Mouse (Mus musculus): ENCODE data around the gene Lama2. TPM values are rescaled to one million over a fixed set of nuclear protein-coding genes. Genes with fewer than 3 reads are reported as not detected.
"Not testable (repeated sequence)": the region's sequence is repeated elsewhere in the genome, so short reads cannot be mapped to it uniquely, and the experiment has no call there.

The Lama2 gene
- polyA plus RNA-seq, 1 experiment: not detected

DNA sequence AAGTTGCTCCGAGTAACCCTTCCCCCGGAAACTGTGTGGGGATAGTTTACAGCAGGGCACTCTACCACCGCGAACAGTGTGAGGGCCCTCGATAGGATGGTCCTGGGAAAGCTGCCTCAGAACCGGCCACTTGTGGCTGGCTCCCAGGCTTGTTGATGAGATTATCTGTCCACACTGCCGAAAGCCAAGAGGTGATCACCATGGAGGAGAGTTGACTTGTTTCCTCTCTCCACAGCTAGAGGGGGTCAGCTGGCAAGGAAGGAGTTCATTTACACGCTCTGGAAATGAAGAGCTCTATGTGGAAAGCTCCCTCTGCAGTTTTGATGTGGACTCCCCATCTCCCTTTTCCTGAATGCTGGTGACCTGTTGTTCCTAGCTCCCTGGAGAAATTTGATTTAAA lies 669.9 kb downstream of the Lama2 start:
- Histone ChIP-seq H3K9me3 (replicated peaks; ENCODE audit: control insufficient read depth, insufficient read depth, low read length, poor library complexity, severe bottlenecking) (no peaks in the 10 kb centered on the region), H3K27me3 (ENCODE audit: control insufficient read depth, insufficient read depth, low read length, poor library complexity, severe bottlenecking) (no peaks in the 10 kb centered on the region), H3K27ac (ENCODE audit: insufficient read depth, low read length) (no peak overlapping the region), H3K4me3 (ENCODE audit: low read depth, low read length) (no peak overlapping the region), H3K9ac (ENCODE audit: low read depth, poor library complexity, severe bottlenecking) (no peak overlapping the region), H3K4me1 (ENCODE audit: control insufficient read depth, insufficient read depth, low read length) (no peaks in the 10 kb centered on the region), H3K36me3 (ENCODE audit: control insufficient read depth, insufficient read depth, low read length, poor library complexity, severe bottlenecking) (no peaks in the 10 kb centered on the region)
- TF ChIP-seq EP300 (IDR thresholded peaks at IDR 0.05; ENCODE audit: insufficient read depth, low read depth, low read length) (no peak), CTCF (IDR thresholded peaks at IDR 0.05; ENCODE audit: low read depth, low read length) (no peak), POLR2A (IDR thresholded peaks at IDR 0.05; ENCODE audit: insufficient read depth, low read length) (no peak)

DNA sequence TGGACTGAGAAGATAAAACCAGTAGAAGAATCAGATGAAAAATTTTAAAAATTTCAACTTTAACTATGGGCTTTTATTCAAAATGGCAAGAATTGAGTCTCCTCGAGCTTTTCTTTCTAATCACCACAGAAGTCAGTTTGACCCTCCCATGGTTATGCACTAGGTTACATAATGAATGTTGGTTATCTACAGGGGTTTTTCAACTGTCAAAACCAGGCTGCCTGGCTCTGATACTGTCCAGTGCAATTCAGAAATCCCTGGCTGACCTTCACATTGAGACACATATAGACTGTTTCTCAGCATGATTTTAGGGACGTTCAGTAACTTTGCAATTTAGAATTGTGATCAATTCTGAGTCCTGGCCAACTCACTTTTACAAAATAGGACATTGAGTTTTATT lies 671.2 kb downstream of the Lama2 start:
- TF ChIP-seq CTCF (IDR thresholded peaks at IDR 0.05; ENCODE audit: low read depth, low read length) (no peak), POLR2A (IDR thresholded peaks at IDR 0.05; ENCODE audit: insufficient read depth, low read length) (no peak), EP300 (IDR thresholded peaks at IDR 0.05; ENCODE audit: insufficient read depth, low read depth, low read length) (no peak)
- H3K4me3 ChIP-seq (ENCODE audit: low read depth, low read length): no peak overlapping the region
- H3K4me1 ChIP-seq (ENCODE audit: control insufficient read depth, insufficient read depth, low read length): no peaks in the 10 kb centered on the region
- no peaks in the 10 kb centered on the region for H3K9me3 ChIP-seq (replicated peaks; ENCODE audit: control insufficient read depth, insufficient read depth, low read length, poor library complexity, severe bottlenecking)
- H3K27ac ChIP-seq (ENCODE audit: insufficient read depth, low read length): no peak overlapping the region
- H3K9ac ChIP-seq (ENCODE audit: low read depth, poor library complexity, severe bottlenecking): no peak overlapping the region
- H3K36me3 ChIP-seq (ENCODE audit: control insufficient read depth, insufficient read depth, low read length, poor library complexity, severe bottlenecking): no peaks in the 10 kb centered on the region
- H3K27me3 ChIP-seq (ENCODE audit: control insufficient read depth, insufficient read depth, low read length, poor library complexity, severe bottlenecking): no peaks in the 10 kb centered on the region

DNA sequence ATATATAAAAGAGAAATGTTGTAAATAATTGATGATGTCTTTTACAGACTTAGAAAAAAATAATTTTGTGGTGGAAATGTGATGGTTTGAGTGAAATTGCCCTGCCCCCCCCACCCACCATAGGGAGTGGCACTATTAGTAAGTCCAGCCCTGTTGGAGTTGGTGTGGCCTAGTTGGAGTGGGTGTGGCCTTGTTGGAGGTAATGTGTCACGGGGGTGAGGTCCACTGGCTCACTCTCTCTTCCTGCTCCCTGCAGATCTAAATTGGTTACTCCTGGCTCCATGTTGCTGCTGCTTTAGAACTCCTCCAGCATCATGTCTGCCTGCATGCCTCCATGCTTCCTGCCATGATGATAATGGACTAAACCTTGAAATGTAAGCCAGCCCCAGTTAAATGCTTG lies 680.0 kb downstream of the Lama2 start:
- H3K9me3 ChIP-seq (replicated peaks; ENCODE audit: control insufficient read depth, insufficient read depth, low read length, poor library complexity, severe bottlenecking): peaks cover 27% of the 10 kb centered on the region

DNA sequence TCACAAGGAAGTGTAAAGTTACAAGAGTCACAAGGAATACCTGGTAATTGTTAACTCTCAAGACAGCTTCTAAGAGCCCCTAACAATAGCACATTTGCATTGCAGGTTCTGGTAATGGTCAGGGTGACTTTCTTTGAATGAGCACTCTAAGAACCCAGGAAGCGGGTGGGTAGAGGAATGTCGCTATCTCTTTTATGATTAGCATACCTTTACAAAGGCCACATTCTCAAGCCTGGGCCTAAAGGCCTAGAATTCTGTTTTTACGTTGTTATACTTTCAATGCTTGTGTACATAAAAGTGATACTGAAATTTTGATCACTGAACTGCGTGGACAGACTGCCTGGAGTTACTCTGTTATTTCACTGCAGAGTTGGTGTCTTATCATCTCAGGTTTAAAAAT lies 681.1 kb downstream of the Lama2 start:
- not testable (repeated sequence) for H3K4me1 ChIP-seq (ENCODE audit: control insufficient read depth, insufficient read depth, low read length); H3K27me3 ChIP-seq (ENCODE audit: control insufficient read depth, insufficient read depth, low read length, poor library complexity, severe bottlenecking); H3K4me3 ChIP-seq (ENCODE audit: low read depth, low read length); H3K9ac ChIP-seq (ENCODE audit: low read depth, poor library complexity, severe bottlenecking); H3K36me3 ChIP-seq (ENCODE audit: control insufficient read depth, insufficient read depth, low read length, poor library complexity, severe bottlenecking)
- Histone ChIP-seq H3K27ac (ENCODE audit: insufficient read depth, low read length) (peak overlapping the region; percentile 44; the same call in 1 of the 2 replicates), H3K9me3 (replicated peaks; ENCODE audit: control insufficient read depth, insufficient read depth, low read length, poor library complexity, severe bottlenecking) (peaks cover 27% of the 10 kb centered on the region)

More for the DNA sequence above, 680.0 kb downstream of the Lama2 start:
- TF ChIP-seq CTCF (IDR thresholded peaks at IDR 0.05; ENCODE audit: low read depth, low read length): no peak
- no peak for TF ChIP-seq POLR2A (IDR thresholded peaks at IDR 0.05; ENCODE audit: insufficient read depth, low read length)
- TF ChIP-seq EP300 (IDR thresholded peaks at IDR 0.05; ENCODE audit: insufficient read depth, low read depth, low read length): no peak
- Histone ChIP-seq H3K4me3 (ENCODE audit: low read depth, low read length) (no peak overlapping the region), H3K36me3 (ENCODE audit: control insufficient read depth, insufficient read depth, low read length, poor library complexity, severe bottlenecking) (no peaks in the 10 kb centered on the region), H3K4me1 (ENCODE audit: control insufficient read depth, insufficient read depth, low read length) (no peaks in the 10 kb centered on the region), H3K9ac (ENCODE audit: low read depth, poor library complexity, severe bottlenecking) (no peak overlapping the region), H3K27ac (ENCODE audit: insufficient read depth, low read length) (no peak overlapping the region), H3K27me3 (ENCODE audit: control insufficient read depth, insufficient read depth, low read length, poor library complexity, severe bottlenecking) (no peaks in the 10 kb centered on the region)

DNA sequence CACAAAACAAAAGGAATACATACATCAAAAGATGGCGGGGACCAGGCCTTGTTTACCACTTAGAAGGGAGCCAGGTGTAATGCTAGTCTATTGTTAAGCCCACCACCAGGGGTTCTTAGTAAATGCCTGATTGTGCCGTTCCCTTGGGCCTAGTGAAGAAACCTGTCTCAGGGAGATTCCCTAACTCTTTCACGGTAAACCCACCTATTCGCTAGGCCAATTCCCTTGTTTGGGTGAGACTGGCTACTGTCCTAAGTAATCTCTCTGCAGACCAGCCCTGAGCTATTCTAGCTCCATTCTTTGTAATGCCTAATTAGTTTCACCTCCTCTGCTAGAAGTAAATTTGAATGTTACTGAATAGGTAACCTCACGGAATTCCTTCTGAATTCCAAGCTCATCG lies 683.5 kb downstream of the Lama2 start:
- not testable (repeated sequence) for H3K27ac ChIP-seq (ENCODE audit: insufficient read depth, low read length); H3K27me3 ChIP-seq (ENCODE audit: control insufficient read depth, insufficient read depth, low read length, poor library complexity, severe bottlenecking); H3K36me3 ChIP-seq (ENCODE audit: control insufficient read depth, insufficient read depth, low read length, poor library complexity, severe bottlenecking); H3K4me1 ChIP-seq (ENCODE audit: control insufficient read depth, insufficient read depth, low read length); H3K9ac ChIP-seq (ENCODE audit: low read depth, poor library complexity, severe bottlenecking); H3K4me3 ChIP-seq (ENCODE audit: low read depth, low read length)
- H3K9me3 ChIP-seq (replicated peaks; ENCODE audit: control insufficient read depth, insufficient read depth, low read length, poor library complexity, severe bottlenecking): peaks cover 27% of the 10 kb centered on the region

Data from ES-Bruce4 (cell line).